Mouse (Mus musculus): ENCODE measurements around the gene Rundc3a.
A peak's percentile ranks its signal among the peaks of the same experiment; 100 is the strongest.
"Not testable (repeated sequence)": the region's sequence is repeated elsewhere in the genome, so short reads cannot be mapped to it uniquely, and the experiment has no call there.

The Rundc3a gene

GRCm38 (mm10) chr11:102408344-102408876 is 15.2 kb downstream of the Rundc3a start:
- peak; percentile 97 to 98 for DNase-seq (ENCODE audit: low spot score in 2 of 2)

GRCm38 (mm10) chr11:102408888-102409794 is 15.9 kb downstream of the Rundc3a start:
- DNase-seq (ENCODE audit: low spot score in 2 of 2): no peak

GRCm38 (mm10) chr11:102409795-102410330 is 16.7 kb downstream of the Rundc3a start:
- no peak for DNase-seq (ENCODE audit: low spot score in 2 of 2)

GRCm38 (mm10) chr11:102410345-102410744 is 17.1 kb downstream of the Rundc3a start:
- not testable (repeated sequence) for DNase-seq (ENCODE audit: low spot score in 2 of 2)

GRCm38 (mm10) chr11:102411061-102411460 is 17.9 kb downstream of the Rundc3a start:
- DNase-seq (ENCODE audit: low spot score in 2 of 2): no peak

- DNase-seq (ENCODE audit: low spot score in 2 of 2): peak; percentile 90 to 92
Measured at GRCm38 (mm10) chr11:102411704-102412103, 18.5 kb downstream of the Rundc3a start.

- DNase-seq (ENCODE audit: low spot score in 2 of 2): no peak
Measured at GRCm38 (mm10) chr11:102413059-102413458, 19.9 kb downstream of the Rundc3a start.

- no peak for DNase-seq (ENCODE audit: low spot score in 2 of 2)
Measured at GRCm38 (mm10) chr11:102415034-102415802, 22.0 kb downstream of the Rundc3a start.

GRCm38 (mm10) chr11:102417160-102417559 is 24.0 kb downstream of the Rundc3a start:
- no peak for DNase-seq (ENCODE audit: low spot score in 2 of 2)

- DNase-seq (ENCODE audit: low spot score in 2 of 2): no peak
Measured at GRCm38 (mm10) chr11:102418887-102419286, 25.7 kb downstream of the Rundc3a start.

- DNase-seq (ENCODE audit: low spot score in 2 of 2): no peak
Measured at GRCm38 (mm10) chr11:102421559-102421958, 28.4 kb downstream of the Rundc3a start.

- no peak for DNase-seq (ENCODE audit: low spot score in 2 of 2)
Measured at GRCm38 (mm10) chr11:102424666-102425065, 31.5 kb downstream of the Rundc3a start.

GRCm38 (mm10) chr11:102425555-102426316 is 32.5 kb downstream of the Rundc3a start:
- no peak for DNase-seq (ENCODE audit: low spot score in 2 of 2)

- DNase-seq (ENCODE audit: low spot score in 2 of 2): no peak
Measured at GRCm38 (mm10) chr11:102428981-102429540, 35.9 kb downstream of the Rundc3a start.

- no peak for DNase-seq (ENCODE audit: low spot score in 2 of 2)
Measured at GRCm38 (mm10) chr11:102429551-102429950, 36.3 kb downstream of the Rundc3a start.

- DNase-seq (ENCODE audit: low spot score in 2 of 2): peak; percentile 92
Measured at GRCm38 (mm10) chr11:102430121-102431017, 37.2 kb downstream of the Rundc3a start, which contains the start of gene Grn. TSS of gene Grn (plus strand) at chr11:102430315.

- peak; percentile 88 to 89 for DNase-seq (ENCODE audit: low spot score in 2 of 2)
Measured at GRCm38 (mm10) chr11:102431018-102431645, 37.9 kb downstream of the Rundc3a start.

- DNase-seq (ENCODE audit: low spot score in 2 of 2): no peak
Measured at GRCm38 (mm10) chr11:102431728-102432114, 38.5 kb downstream of the Rundc3a start.

GRCm38 (mm10) chr11:102432115-102432843 is 39.1 kb downstream of the Rundc3a start:
- no peak for DNase-seq (ENCODE audit: low spot score in 2 of 2)
